Mouse (Mus musculus) forebrain, embryonic 10.5 days (tissue): ENCODE measurements at regions not wholly inside any gene's neighbourhood (a gene's known extent, or its start where the extent isn't known, plus 50 kb on each side); places are given as distances from the start of the nearest gene placed in this dataset.
A peak's percentile ranks its signal among the peaks of the same experiment; 100 is the strongest.

ENCODE experiments used
- DNase-seq: peaks from one replicate; pipeline ENCODE4 v3.0.0-alpha.2; 2017; ENCODE audit warnings: low spot score; ENCODE audit errors: extremely low spot score
- H3K27ac ChIP-seq: fragments of 300-500 bp; sonication (generic); 2 replicates; pipeline ENCODE4 v1.5.1; 2016; ENCODE audit warnings: mild to moderate bottlenecking
- H3K27me3 ChIP-seq: fragments of 300-500 bp; sonication (generic); 2 replicates; pipeline ENCODE4 v1.6.1; 2016; ENCODE audit warnings: mild to moderate bottlenecking; ENCODE audit not compliant: poor library complexity, severe bottlenecking
- H3K36me3 ChIP-seq: fragments of 300-500 bp; sonication (generic); replicated peaks from 2 replicates; pipeline ENCODE4 v1.6.1; 2016; ENCODE audit warnings: mild to moderate bottlenecking, moderate library complexity
- H3K4me1 ChIP-seq: fragments of 300-500 bp; sonication (generic); 2 replicates; pipeline ENCODE4 v1.6.1; 2016
- H3K4me3 ChIP-seq: fragments of 300-500 bp; sonication (generic); 2 replicates; pipeline ENCODE4 v1.5.1; 2016; ENCODE audit warnings: mild to moderate bottlenecking, moderate library complexity
- H3K9me3 ChIP-seq: fragments of 300-500 bp; sonication (generic); 2 replicates; pipeline ENCODE4 v1.6.1; 2016; ENCODE audit warnings: mild to moderate bottlenecking, moderate library complexity
- WGBS: fragments of 180-500 bp; shearing (Covaris S2); methylation state at CpG from one replicate; pipeline ENCODE4 v1.1.7; 2016; 5-methylcytosine and 5-hydroxymethylcytosine counted together

DNA sequence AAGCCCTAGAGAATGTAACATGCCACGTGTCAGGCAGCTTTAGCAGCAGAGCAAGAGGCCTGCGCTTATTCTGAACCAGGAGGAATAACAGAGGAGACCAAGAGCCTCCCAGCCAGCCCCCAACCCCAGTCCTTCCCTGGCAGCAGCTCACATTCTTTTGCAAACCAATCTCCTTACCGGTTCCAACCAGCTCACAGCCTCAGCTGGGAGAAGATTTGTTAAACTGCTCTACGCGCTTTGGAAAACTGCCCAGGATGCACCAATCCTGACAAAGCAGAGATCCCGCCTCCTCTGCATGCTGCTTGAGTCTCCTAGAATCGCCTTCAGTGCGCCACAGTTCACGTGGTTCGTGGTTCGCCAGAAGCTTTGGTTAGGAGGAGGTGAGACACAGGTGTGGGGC is 51.8 kb downstream of the Gm9376 start:
- peaks cover 30% of the 10 kb centered on the region for H3K4me1 ChIP-seq
- DNase-seq, result no peak
- no peaks in the 10 kb centered on the region for H3K36me3 ChIP-seq
- WGBS, result 53% methylated on average over 11 of the region's 11 CpGs
- no peaks in the 10 kb centered on the region for H3K9me3 ChIP-seq
- no peak overlapping the region for H3K27ac ChIP-seq
- H3K4me3 ChIP-seq, result no peak overlapping the region
- H3K27me3 ChIP-seq, result peaks cover 65% of the 10 kb centered on the region

DNA sequence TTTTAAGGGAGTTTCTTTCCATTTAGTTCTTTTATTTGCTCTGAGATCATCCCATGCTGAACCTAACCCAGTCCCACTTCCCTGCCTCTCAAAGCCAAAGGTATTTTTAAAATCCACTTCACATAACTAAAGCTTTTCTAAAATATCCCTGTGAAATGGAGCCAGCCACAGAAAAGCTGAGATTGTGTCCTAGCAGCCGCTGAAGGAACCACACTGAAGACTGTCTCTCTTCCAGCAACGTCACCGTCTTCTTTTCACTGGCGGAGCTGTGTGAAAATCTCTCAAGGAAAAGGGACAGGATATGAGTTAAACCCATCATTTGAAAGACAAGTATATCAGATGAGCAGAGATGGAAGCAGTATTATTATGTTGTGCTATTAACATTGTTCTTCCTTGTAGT is 53.3 kb downstream of the Gm9376 start:
- WGBS, result 90% methylated on average over 4 of the region's 4 CpGs
- no peak overlapping the region for H3K4me3 ChIP-seq
- no peaks in the 10 kb centered on the region for H3K36me3 ChIP-seq
- H3K4me1 ChIP-seq, result peaks cover 35% of the 10 kb centered on the region
- H3K27me3 ChIP-seq, result peaks cover 81% of the 10 kb centered on the region
- DNase-seq, result no peak
- no peak overlapping the region for H3K27ac ChIP-seq
- no peaks in the 10 kb centered on the region for H3K9me3 ChIP-seq

DNA sequence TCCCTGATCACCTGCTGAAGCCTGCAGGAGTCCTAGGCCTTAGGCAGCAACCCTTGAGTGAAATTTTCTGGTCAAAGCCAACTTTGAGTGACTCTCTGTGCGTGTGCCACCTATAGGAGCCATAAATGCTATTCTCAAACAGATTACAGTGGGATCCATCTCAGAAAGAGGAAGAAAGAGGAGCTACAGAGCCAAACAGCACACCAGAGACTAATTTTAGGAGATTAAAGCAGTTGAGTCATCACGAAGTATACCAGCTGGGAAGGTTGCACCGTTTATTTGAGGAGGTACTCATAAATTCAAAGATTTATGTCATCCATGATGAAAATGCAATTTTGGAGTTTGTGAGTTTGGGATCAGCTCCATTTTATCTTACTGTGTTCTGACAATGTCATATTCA is 54.3 kb downstream of the Gm9376 start:
- Histone ChIP-seq H3K9me3 (no peaks in the 10 kb centered on the region), H3K27me3 (peaks cover 91% of the 10 kb centered on the region), H3K27ac (no peak overlapping the region), H3K36me3 (no peaks in the 10 kb centered on the region), H3K4me3 (no peak overlapping the region), H3K4me1 (peaks cover 35% of the 10 kb centered on the region)
- WGBS, result 88% methylated on average over 3 of the region's 3 CpGs
- no peak for DNase-seq

DNA sequence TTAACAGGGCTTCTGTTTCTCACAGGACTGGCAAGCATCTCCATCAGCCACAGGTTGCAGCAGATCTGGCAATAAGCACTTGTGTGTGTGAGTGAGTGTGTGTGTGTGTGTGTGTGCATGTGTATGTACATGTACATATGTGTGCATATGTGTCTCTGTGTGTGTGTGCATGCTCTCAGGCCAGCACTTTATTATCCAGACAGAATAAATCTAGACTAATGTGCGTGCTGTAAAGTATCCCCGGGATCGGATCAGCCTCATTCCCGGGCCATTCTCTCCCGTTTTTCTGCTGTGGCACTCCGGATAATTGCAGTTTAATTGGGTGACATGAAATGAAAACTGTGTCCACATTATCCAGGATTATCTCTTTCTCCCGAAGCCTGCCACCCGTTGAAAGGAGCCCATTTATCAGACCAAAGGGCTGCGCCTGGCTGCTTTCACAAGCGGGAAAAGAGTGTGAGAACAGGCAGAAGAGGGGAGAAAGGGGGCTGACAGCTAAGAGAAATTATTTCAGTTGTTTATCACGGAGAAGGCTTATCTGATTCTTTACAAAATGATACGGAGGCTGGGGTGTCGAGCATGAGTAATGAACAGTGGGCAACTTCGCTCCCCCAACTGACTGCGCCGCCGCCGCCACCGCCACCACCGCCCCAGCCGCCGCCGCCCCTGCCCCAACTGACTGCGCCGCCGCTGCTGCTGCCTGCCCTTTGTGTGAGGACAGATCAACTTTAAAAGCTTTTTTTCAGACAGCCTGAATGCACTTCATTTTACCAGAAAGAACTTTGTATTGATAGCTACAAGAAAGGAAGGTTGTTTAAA is 55.5 kb downstream of the Gm9376 start:
- H3K27ac ChIP-seq, result peak overlapping the region; percentile 80
- H3K4me3 ChIP-seq, result peak overlapping the region; percentile 47
- H3K9me3 ChIP-seq, result no peaks in the 10 kb centered on the region
- DNase-seq, result peak; percentile 63
- H3K4me1 ChIP-seq, result peaks cover 35% of the 10 kb centered on the region
- H3K36me3 ChIP-seq, result no peaks in the 10 kb centered on the region
- WGBS, result 5% methylated on average over 26 of the region's 26 CpGs
- H3K27me3 ChIP-seq, result peaks cover 92% of the 10 kb centered on the region

DNA sequence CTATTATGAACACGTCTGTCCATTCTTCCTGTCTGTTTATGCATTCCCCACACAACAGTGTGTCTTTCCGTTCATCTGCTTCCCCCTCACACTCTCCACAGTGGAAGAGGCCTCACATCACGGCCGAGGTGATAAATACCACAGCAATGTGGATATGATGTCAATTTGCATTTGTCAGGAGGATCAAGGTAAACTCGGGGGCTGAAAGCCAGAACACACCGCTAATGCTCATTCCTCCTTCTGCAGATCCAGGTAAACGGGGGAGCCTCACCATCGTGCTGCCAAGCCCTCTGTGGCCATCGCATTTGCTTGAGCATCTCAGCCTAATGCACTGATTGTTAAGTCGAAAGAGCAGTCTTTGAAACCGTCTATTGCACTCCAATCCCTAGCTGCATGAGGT is 56.1 kb downstream of the Gm9376 start:
- Histone ChIP-seq H3K4me1 (peaks cover 32% of the 10 kb centered on the region), H3K36me3 (no peaks in the 10 kb centered on the region), H3K4me3 (peak overlapping the region; percentile 47), H3K27me3 (peaks cover 86% of the 10 kb centered on the region), H3K9me3 (no peaks in the 10 kb centered on the region), H3K27ac (peak overlapping the region; percentile 80)
- DNase-seq, result peak; percentile 40
- WGBS, result 4% methylated on average over 11 of the region's 11 CpGs

DNA sequence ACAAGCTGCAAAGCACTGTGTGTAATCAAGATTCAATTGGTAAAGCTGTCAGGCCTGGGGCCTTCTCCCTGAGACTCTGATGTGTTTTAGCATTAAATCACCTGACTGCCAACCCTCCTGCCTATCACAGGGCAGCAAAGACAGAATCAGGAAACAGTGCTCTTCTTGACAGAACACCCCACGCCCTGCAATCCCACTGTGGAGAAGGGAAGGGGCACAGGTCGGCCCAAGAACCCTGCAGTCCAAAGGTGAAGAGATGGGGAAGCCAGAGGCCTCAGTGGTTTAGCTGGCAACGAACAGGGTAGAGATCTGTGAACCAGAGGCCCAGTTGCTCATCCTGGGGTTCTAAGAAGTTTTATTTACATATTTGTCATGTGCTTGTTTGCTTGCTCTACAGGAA is 71.3 kb downstream of the Gm9376 start:
- Histone ChIP-seq H3K9me3 (peaks cover 8% of the 10 kb centered on the region; the same call in 1 of the 2 replicates), H3K27ac (no peak overlapping the region), H3K36me3 (no peaks in the 10 kb centered on the region), H3K4me3 (no peak overlapping the region), H3K27me3 (no peaks in the 10 kb centered on the region), H3K4me1 (peaks cover 4% of the 10 kb centered on the region; the same call in 1 of the 2 replicates)
- no peak for DNase-seq
- WGBS, result 93% methylated on average over 3 of the region's 3 CpGs

DNA sequence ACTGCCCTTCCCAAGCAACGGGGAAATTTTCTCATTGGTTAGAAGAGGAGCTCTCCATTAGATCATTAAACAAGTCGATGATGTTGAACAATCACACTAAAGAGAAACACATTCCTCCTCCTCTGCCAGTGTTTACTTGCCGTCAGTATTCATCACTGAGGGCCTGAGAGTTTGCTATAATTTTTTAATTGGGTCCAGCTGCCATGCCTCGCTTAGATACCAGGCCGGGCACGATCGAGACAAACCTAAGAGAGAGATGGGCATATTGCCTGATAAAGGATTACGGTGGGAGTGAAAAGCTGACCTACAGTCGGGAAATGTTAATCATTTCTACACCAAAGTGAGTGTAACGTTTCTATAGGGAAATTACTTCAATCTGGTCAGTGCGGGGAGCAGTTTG is 96.2 kb downstream of the Gm9376 start:
- no peak overlapping the region for H3K4me3 ChIP-seq
- no peaks in the 10 kb centered on the region for H3K36me3 ChIP-seq
- no peak overlapping the region for H3K27ac ChIP-seq
- H3K9me3 ChIP-seq, result no peaks in the 10 kb centered on the region
- H3K4me1 ChIP-seq, result peaks cover 41% of the 10 kb centered on the region
- DNase-seq, result no peak
- WGBS, result 67% methylated on average over 11 of the region's 11 CpGs
- H3K27me3 ChIP-seq, result peaks cover 50% of the 10 kb centered on the region

DNA sequence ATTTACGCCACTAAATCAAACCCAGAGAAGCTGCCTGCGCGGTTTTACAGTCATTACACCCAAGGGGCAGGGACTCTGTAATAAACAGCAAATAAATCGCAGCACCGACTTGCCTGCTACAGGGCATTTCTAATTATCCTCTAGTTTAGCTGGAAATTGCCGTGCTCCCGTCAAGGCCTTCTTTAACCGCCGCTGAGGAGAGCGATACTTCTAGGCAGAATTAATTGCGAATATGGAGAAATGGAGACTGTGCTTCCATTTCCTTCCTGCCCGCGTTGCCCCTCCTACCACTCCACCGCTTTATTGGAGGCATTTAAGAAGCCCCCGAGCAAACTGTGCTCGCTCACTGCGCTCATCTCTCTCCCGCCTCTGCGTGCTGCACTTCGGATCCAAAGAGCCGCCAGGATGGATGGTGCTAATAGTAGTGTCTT is 96.6 kb downstream of the Gm9376 start:
- H3K4me1 ChIP-seq, result peaks cover 41% of the 10 kb centered on the region
- H3K27ac ChIP-seq, result no peak overlapping the region
- 85% methylated on average over 21 of the region's 21 CpGs for WGBS
- H3K9me3 ChIP-seq, result no peaks in the 10 kb centered on the region
- peaks cover 50% of the 10 kb centered on the region for H3K27me3 ChIP-seq
- H3K36me3 ChIP-seq, result no peaks in the 10 kb centered on the region
- DNase-seq, result no peak
- H3K4me3 ChIP-seq, result no peak overlapping the region

DNA sequence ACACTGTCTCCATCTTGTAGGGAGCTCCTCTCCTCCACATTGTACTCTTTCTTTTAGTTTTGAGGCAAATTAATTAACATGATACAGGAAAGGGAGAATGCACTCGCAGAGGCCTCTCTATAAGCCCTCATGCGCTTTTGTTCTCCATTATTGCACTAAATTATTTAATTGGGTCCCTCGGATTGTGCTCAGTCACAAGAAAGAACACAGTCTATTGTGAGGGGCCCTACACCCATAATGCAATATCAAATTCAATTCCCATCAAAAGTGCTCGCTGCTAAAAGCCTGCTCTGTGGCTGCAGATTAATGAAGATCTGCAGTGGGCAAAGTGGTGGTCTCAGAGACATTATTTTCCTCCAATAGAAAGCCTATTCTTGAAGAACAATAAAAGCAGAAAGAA is 99.8 kb downstream of the Gm9376 start:
- Histone ChIP-seq H3K36me3 (no peaks in the 10 kb centered on the region), H3K27me3 (peaks cover 76% of the 10 kb centered on the region), H3K4me3 (no peak overlapping the region), H3K4me1 (peaks cover 59% of the 10 kb centered on the region), H3K27ac (no peak overlapping the region), H3K9me3 (no peaks in the 10 kb centered on the region)
- DNase-seq, result peak; percentile 12
- 43% methylated on average over 4 of the region's 4 CpGs for WGBS

DNA sequence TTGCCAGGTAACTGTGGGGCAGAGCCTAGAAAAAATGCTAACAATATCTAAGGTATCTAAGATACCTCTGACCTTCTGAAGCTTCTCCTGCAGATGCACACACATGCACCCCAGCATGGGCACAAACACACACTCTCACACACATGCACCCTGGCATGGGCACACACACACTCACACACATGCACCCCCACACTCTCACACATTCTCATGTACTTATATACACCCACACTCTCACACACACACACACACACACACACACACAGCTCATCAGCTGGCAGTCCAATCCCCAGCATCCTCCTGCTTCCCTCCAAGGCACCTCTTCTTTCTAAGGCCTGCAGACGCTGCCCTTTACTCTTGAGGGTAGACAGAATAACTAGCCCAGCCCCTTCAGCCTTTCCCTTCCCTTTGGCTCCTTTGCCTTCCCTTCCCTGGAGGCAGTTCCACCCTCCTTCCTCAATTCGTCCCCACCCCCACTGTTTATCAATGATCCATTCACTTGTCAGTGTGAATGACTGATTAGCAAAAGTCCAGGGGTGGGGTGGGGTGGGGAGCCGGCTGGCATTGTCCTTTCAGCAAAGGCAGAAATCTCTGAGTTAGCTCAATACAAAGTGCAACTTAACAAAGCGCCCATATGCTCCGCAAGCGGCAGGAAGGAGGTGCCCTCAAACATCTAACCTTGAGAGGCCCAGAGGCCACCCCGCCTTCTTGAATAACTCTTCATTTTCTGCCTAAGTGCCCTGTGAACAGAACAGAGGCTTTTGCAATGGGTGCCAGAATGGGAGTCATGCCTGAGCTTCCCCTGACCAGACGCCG is 102.1 kb downstream of the Gm9376 start:
- WGBS, result 9% methylated on average over 9 of the region's 9 CpGs
- H3K27ac ChIP-seq, result peak overlapping the region; percentile 17
- H3K4me3 ChIP-seq, result peak overlapping the region; percentile 29; the same call in 1 of the 2 replicates

DNA sequence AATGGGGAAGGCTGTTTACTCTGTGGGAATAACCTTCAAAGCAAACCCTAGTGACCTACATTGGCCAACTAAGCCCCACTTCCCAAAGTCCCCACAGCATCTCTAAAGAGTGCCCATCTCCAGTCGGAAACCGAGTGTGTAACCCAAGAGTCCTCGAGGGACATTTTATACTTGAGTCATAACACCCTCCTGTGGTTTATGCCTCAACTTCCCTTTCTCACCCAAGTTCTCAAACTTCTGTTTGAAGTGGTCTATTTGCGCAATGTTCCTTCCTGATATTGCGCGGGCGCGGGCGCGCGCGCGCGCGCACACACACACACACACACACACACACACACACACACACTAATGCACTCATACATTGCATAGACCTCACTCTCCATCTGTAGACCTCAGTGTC is 104.6 kb downstream of the Gm9376 start:
- H3K4me3 ChIP-seq, result no peak overlapping the region
- H3K4me1 ChIP-seq, result peaks cover 49% of the 10 kb centered on the region
- no peak for DNase-seq
- no peaks in the 10 kb centered on the region for H3K9me3 ChIP-seq
- H3K36me3 ChIP-seq, result no peaks in the 10 kb centered on the region
- H3K27ac ChIP-seq, result no peak overlapping the region
- 95% methylated on average over 15 of the region's 15 CpGs for WGBS
- H3K27me3 ChIP-seq, result peaks cover 66% of the 10 kb centered on the region

More for the DNA sequence above, 102.1 kb downstream of the Gm9376 start:
- no peaks in the 10 kb centered on the region for H3K36me3 ChIP-seq
- DNase-seq, result peak; percentile 56
- no peaks in the 10 kb centered on the region for H3K9me3 ChIP-seq
- H3K27me3 ChIP-seq, result peaks cover 75% of the 10 kb centered on the region
- H3K4me1 ChIP-seq, result peaks cover 50% of the 10 kb centered on the region

DNA sequence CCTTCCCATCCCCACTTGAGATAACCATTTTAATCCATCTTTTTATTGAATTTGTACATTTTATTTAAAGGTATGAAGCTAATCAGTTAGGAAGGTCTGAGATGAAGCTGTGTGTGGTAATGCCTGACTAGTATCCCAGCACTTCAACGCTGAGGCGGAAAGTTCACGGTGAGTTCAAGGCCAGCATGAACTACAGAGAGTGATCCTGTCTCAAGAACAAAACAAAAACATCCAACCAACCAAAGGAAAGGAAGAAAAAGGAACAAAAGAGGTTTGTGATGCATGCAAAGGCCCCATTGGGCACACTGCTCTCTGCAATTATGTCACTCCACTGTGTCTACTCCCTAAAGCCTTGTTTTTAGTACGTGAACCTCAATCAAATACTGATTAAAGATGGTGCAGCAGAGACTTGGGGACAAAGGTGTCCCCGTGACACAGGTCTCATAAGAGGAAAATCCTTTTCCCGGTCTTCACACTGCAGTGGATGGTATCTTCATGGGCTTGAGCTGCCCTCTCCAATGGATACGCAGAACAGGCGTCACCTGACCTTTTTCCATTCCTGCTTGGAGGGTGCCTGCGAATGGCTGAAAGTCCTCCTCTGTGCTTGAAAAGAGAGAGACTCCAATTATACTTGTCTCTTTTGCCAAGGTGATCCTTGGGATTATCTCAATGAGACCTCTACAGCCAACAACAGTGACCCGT is 108.2 kb downstream of the Gm9376 start:
- WGBS, result 86% methylated on average over 10 of the region's 10 CpGs

More for the DNA sequence above, 108.2 kb downstream of the Gm9376 start:
- H3K4me3 ChIP-seq, result no peak overlapping the region
- peaks cover 54% of the 10 kb centered on the region for H3K27me3 ChIP-seq
- H3K36me3 ChIP-seq, result no peaks in the 10 kb centered on the region
- DNase-seq, result no peak
- H3K4me1 ChIP-seq, result peaks cover 24% of the 10 kb centered on the region
- H3K27ac ChIP-seq, result no peak overlapping the region
- peaks cover 7% of the 10 kb centered on the region for H3K9me3 ChIP-seq
